8 mouse cellular contexts compared by ENCODE assay signal in the genomic region with DNA sequence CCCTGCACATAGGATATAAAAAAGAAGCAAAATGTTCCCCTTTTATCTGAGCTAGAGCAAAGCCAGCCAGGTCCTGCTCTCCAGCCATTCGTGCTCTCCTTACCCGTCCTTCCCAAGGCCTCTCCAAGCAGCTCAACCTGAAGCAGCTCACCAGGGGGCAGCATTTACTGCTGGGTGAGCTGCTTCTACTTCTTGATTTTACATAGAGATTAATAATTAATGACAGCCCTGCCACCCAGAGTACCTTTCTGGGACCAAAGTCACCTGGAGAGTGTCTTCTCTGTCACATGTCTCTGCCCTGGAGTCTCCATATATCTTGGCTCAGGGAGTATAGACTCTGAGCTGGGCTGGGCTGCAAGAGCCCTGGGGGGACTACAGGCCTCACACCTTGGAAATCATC.
DNase-seq lines count a peak whose midpoint lies in the region; ATAC-seq and TF ChIP-seq lines count a peak whose summit lies in the region.
"Had no signal": no experiment of that assay in that cellular context is flagged by ENCODE, and none has a peak within 500 bp of the region (broad histone marks: within the 10 kb centered on the region; RNA-seq: fewer than 3 reads in every experiment).

No protein-coding gene starts in this region.

- no peak overlapping the region for H3K4me2 ChIP-seq in forebrain, embryonic 14.5 days (ENCODE audit: low read length)
- no peak overlapping the region for H3K4me2 ChIP-seq in lung, embryonic 14.5 days
- H3K4me2 ChIP-seq: heart, embryonic 13.5 days had no signal

- peak; percentile 85 for DNase-seq in 416B (ENCODE audit: low read depth)
- DNase-seq in B cell, adult 2 months = peak; percentile 9 to 11
- peak; percentile 12 to 60 for DNase-seq in adrenal gland, postnatal 4 days (ENCODE audit: low spot score in 2 of 2)
- DNase-seq in forebrain, embryonic 14.5 days (ENCODE audit: low spot score) = peak; percentile 71
- DNase-seq in kidney, adult 9 months = peak; percentile 88
- DNase-seq in lung, embryonic 14.5 days = peak; percentile 82
- DNase-seq in skeletal muscle tissue, adult 2 months (ENCODE audit: low read depth, low spot score) = peak; percentile 41

- H3K4me3 ChIP-seq in forebrain, embryonic 14.5 days (ENCODE audit: low read depth, low read length) = no peak overlapping the region
- no peak overlapping the region for H3K4me3 ChIP-seq in lung, embryonic 14.5 days (ENCODE audit: low read depth, low read length)
- H3K4me3 ChIP-seq: heart, embryonic 13.5 days had no signal

- ATAC-seq in forebrain, embryonic 14.5 days = no peak
- ATAC-seq in lung, embryonic 14.5 days (ENCODE audit: insufficient read depth) = peak; percentile 59; the same call in 1 of the 2 replicates

- no peaks in the 10 kb centered on the region for H3K9me3 ChIP-seq in forebrain, embryonic 14.5 days (replicated peaks; ENCODE audit: control insufficient read depth, low read length)
- H3K9me3 ChIP-seq in lung, embryonic 14.5 days (ENCODE audit: low read depth, low read length) = no peaks in the 10 kb centered on the region
- H3K9me3 ChIP-seq: heart, embryonic 13.5 days had no signal

- no peak overlapping the region for H3K9ac ChIP-seq in forebrain, embryonic 14.5 days (ENCODE audit: low read length)
- H3K9ac ChIP-seq in lung, embryonic 14.5 days = no peak overlapping the region
- H3K9ac ChIP-seq: heart, embryonic 13.5 days had no signal

- H3K4me1 ChIP-seq in forebrain, embryonic 14.5 days (ENCODE audit: control insufficient read depth, insufficient read depth, low read length) = peaks cover 3% of the 10 kb centered on the region; the same call in 1 of the 2 replicates
- H3K4me1 ChIP-seq in lung, embryonic 14.5 days (ENCODE audit: insufficient read depth) = peaks cover 11% of the 10 kb centered on the region

- peak; percentile 79 for TF ChIP-seq CTCF in lung, embryonic 14.5 days (IDR thresholded peaks at IDR 0.05; ENCODE audit: low read depth)

- H3K36me3 ChIP-seq in forebrain, embryonic 14.5 days (ENCODE audit: control insufficient read depth, insufficient read depth, low read length) = no peaks in the 10 kb centered on the region
- H3K36me3 ChIP-seq in lung, embryonic 14.5 days (ENCODE audit: insufficient read depth) = no peaks in the 10 kb centered on the region
- H3K36me3 ChIP-seq: heart, embryonic 13.5 days had no signal

- no peaks in the 10 kb centered on the region for H3K27me3 ChIP-seq in forebrain, embryonic 14.5 days (replicated peaks; ENCODE audit: control insufficient read depth, insufficient read depth, low read length)
- H3K27me3 ChIP-seq in lung, embryonic 14.5 days (ENCODE audit: insufficient read depth, low read length) = no peaks in the 10 kb centered on the region

- H3K27ac ChIP-seq in forebrain, embryonic 14.5 days (ENCODE audit: low read depth, low read length) = no peak overlapping the region
- no peak overlapping the region for H3K27ac ChIP-seq in lung, embryonic 14.5 days (ENCODE audit: low read depth)
- H3K27ac ChIP-seq: heart, embryonic 13.5 days had no signal

- 16% methylated on average over 2 of the region's 2 CpGs for WGBS in forebrain, embryonic 14.5 days
- WGBS in lung, embryonic 14.5 days = 10% methylated on average over 2 of the region's 2 CpGs

Comparison
In these comparisons a context has a peak if more than half of its experiments do, and no peak if none do; other contexts are left out.
1. DNase-seq: peak in every context shown above with its lines; median percentile 88 in kidney, adult 9 months; 85 in 416B; 82 in lung, embryonic 14.5 days; 71 in forebrain, embryonic 14.5 days; 41 in skeletal muscle tissue, adult 2 months; 36 in adrenal gland, postnatal 4 days; 10 in B cell, adult 2 months.